Mouse (Mus musculus) ES-E14 (cell line): ENCODE data around the gene Plekhd1. TPM values are rescaled to one million over a fixed set of nuclear protein-coding genes. Genes with fewer than 3 reads are reported as not detected.

Experiments
- DNase-seq: peaks from one replicate; pipeline ENCODE4 v3.0.0-alpha.2; 2013; ENCODE audit warnings: low read depth, low spot score
- H3K27ac ChIP-seq: 2 replicates; pipeline ENCODE4 v1.5.1; 2012; ENCODE audit warnings: low read depth, mild to moderate bottlenecking, low read length, moderate library complexity, mixed read lengths; ENCODE audit not compliant: poor library complexity, insufficient read depth, severe bottlenecking
- H3K36me3 ChIP-seq: 2 replicates; pipeline ENCODE4 v1.6.1; 2012; ENCODE audit warnings: mild to moderate bottlenecking, low read length, moderate library complexity, mixed read lengths; ENCODE audit not compliant: control insufficient read depth, poor library complexity, insufficient read depth, severe bottlenecking
- H3K4me1 ChIP-seq, 2 experiments: fragments of 150-350 bp in 1 of 2; sonication (generic) in 1 of 2; 2 replicates each; pipeline ENCODE4 v1.6.1; 2012; ENCODE audit warnings: low read length in 2 of 2, mild to moderate bottlenecking in 1 of 2, mixed read lengths in 1 of 2; ENCODE audit not compliant: control insufficient read depth in 2 of 2, insufficient read depth in 2 of 2, poor library complexity in 1 of 2
- H3K4me3 ChIP-seq, 2 experiments: fragments of 150-350 bp in 1 of 2; sonication (generic) in 1 of 2; 2 replicates each; pipeline ENCODE4 v1.5.1; 2012; ENCODE audit warnings: low read length in 2 of 2, low read depth in 1 of 2, mild to moderate bottlenecking in 1 of 2, mixed read lengths in 1 of 2; ENCODE audit not compliant: insufficient read depth in 1 of 2, poor library complexity in 1 of 2, severe bottlenecking in 1 of 2
- H3K9ac ChIP-seq: 2 replicates; pipeline ENCODE4 v1.6.1; 2012; ENCODE audit warnings: low read depth, mild to moderate bottlenecking, low read length, mixed read lengths; ENCODE audit not compliant: poor library complexity, insufficient read depth, severe bottlenecking
- H3K9me3 ChIP-seq: fragments of 150-350 bp; sonication (generic); 2 replicates; pipeline ENCODE4 v1.6.1; 2012; ENCODE audit warnings: low read depth, mild to moderate bottlenecking, low read length; ENCODE audit not compliant: control insufficient read depth, insufficient read depth
- CHD2 ChIP-seq: IDR thresholded peaks from 2 replicates; pipeline ENCODE4 v1.6.1; 2014; ENCODE audit warnings: mild to moderate bottlenecking, low read depth, low read length, inconsistent platforms
- HCFC1 ChIP-seq: IDR thresholded peaks from 2 replicates; pipeline ENCODE4 v1.6.1; 2012; ENCODE audit warnings: low read length, inconsistent platforms, borderline replicate concordance; ENCODE audit not compliant: insufficient read depth
- MAFK ChIP-seq: IDR thresholded peaks from 2 replicates; pipeline ENCODE4 v1.6.1; 2014; ENCODE audit warnings: mild to moderate bottlenecking, low read depth, low read length, inconsistent platforms; ENCODE audit not compliant: insufficient read depth
- ZC3H11A ChIP-seq: IDR thresholded peaks from 2 replicates; pipeline ENCODE4 v1.6.1; 2012; ENCODE audit warnings: low read depth, mild to moderate bottlenecking, inconsistent platforms, low read length, borderline replicate concordance
- ZNF384 ChIP-seq: IDR thresholded peaks from 2 replicates; pipeline ENCODE4 v1.6.1; 2012; ENCODE audit warnings: low read depth, low read length, inconsistent platforms
- in situ Hi-C, 2 experiments: fragments of 600-800 bp; cut with MboI; formaldehyde crosslinking; loops; one replicate each; pipeline ENCODE4 v1.15.1; 2025; ENCODE audit warnings: low sequenced_read_pairs in 2 of 2, inconsistent platforms in 1 of 2; ENCODE audit not compliant: unreplicated experiment in 2 of 2
- total RNA-seq: library from RNA; depleted of rRNA; stranded (reverse); fragments of 300-350 nt; gene quantifications from 2 replicates; pipeline ENCODE4 v1.2.3, GENCODE M21; 2012

Plekhd1 gene
- total RNA-seq, 1 experiment = 8.2 TPM

GRCm38 (mm10) chr12:80737283-80737600, 44.9 kb downstream of the Plekhd1 start:
- no peak for DNase-seq
- in situ Hi-C loops = no loop called here
- no peaks in the 10 kb centered on the region for H3K36me3 ChIP-seq
- no peak overlapping the region for H3K4me3 ChIP-seq
- no peak overlapping the region for H3K9ac ChIP-seq
- H3K9me3 ChIP-seq = no peaks in the 10 kb centered on the region
- TF ChIP-seq MAFK (no peak), CHD2 (no peak), ZC3H11A (no peak), HCFC1 (no peak), ZNF384 (no peak)
- no peak overlapping the region for H3K27ac ChIP-seq
- peaks cover 0 to 6% of the 10 kb centered on the region in 2 experiments; a peak in 2 of 4 replicates for H3K4me1 ChIP-seq

GRCm38 (mm10) chr12:80739482-80739881, 47.1 kb downstream of the Plekhd1 start:
- Histone ChIP-seq H3K4me3 (no peak overlapping the region), H3K27ac (no peak overlapping the region), H3K9ac (no peak overlapping the region), H3K9me3 (no peaks in the 10 kb centered on the region), H3K4me1 (peaks cover 0 to 6% of the 10 kb centered on the region in 2 experiments; a peak in 2 of 4 replicates), H3K36me3 (no peaks in the 10 kb centered on the region)
- TF ChIP-seq MAFK (no peak), ZC3H11A (no peak), HCFC1 (no peak), ZNF384 (no peak), CHD2 (no peak)
- in situ Hi-C loops = no loop called here
- no peak for DNase-seq

GRCm38 (mm10) chr12:80744614-80745013, 52.2 kb downstream of the Plekhd1 start:
- H3K4me1 ChIP-seq = no peaks in the 10 kb centered on the region
- H3K36me3 ChIP-seq = no peaks in the 10 kb centered on the region
- no peaks in the 10 kb centered on the region for H3K9me3 ChIP-seq
- TF ChIP-seq ZC3H11A (no peak), MAFK (no peak)
- no peak for DNase-seq
- H3K4me3 ChIP-seq = no peak overlapping the region
- in situ Hi-C loops = no loop called here
- no peak overlapping the region for H3K9ac ChIP-seq
- no peak overlapping the region for H3K27ac ChIP-seq

GRCm38 (mm10) chr12:80746031-80746813, 53.8 kb downstream of the Plekhd1 start:
- DNase-seq = no peak
- Histone ChIP-seq H3K9ac (no peak overlapping the region), H3K27ac (no peak overlapping the region), H3K36me3 (no peaks in the 10 kb centered on the region), H3K4me3 (no peak overlapping the region), H3K4me1 (no peaks in the 10 kb centered on the region), H3K9me3 (no peaks in the 10 kb centered on the region)
- in situ Hi-C loops = no loop called here
- TF ChIP-seq CHD2 (no peak), HCFC1 (no peak), MAFK (no peak), ZC3H11A (no peak), ZNF384 (no peak)

- H3K36me3 ChIP-seq = no peaks in the 10 kb centered on the region
- in situ Hi-C loops = no loop called here
- no peaks in the 10 kb centered on the region for H3K9me3 ChIP-seq
- no peak overlapping the region for H3K9ac ChIP-seq
- H3K4me3 ChIP-seq = no peak overlapping the region
- H3K27ac ChIP-seq = no peak overlapping the region
- H3K4me1 ChIP-seq = no peaks in the 10 kb centered on the region
- TF ChIP-seq HCFC1 (no peak), ZNF384 (no peak), MAFK (no peak), CHD2 (no peak), ZC3H11A (no peak)
- no peak for DNase-seq
These were observed 59.2 kb downstream of the Plekhd1 start for GRCm38 (mm10) chr12:80751556-80751955.
